Mouse (Mus musculus) forebrain, postnatal 0 days (tissue): ENCODE measurements at regions not wholly inside any gene's neighbourhood (a gene's known extent, or its start where the extent isn't known, plus 50 kb on each side); places are given as distances from the start of the nearest gene placed in this dataset.

Source experiments
- ATAC-seq: fragments of 200-750 bp; cut with Nextera tagmentation; 2 replicates; pipeline ENCODE4 v1.8.0; 2017; ENCODE audit warnings: mild to moderate bottlenecking, moderate library complexity
- DNase-seq: peaks from one replicate; pipeline ENCODE4 v3.0.0-alpha.2; 2015
- H3K27ac ChIP-seq: fragments of 300-500 bp; sonication (generic); 2 replicates; pipeline ENCODE4 v1.5.1; 2014; ENCODE audit warnings: low read depth, mild to moderate bottlenecking, antibody characterized with exemption, low read length, moderate library complexity, mixed read lengths
- H3K27me3 ChIP-seq: fragments of 300-500 bp; sonication (generic); 2 replicates; pipeline ENCODE4 v1.6.1; 2014; ENCODE audit warnings: mild to moderate bottlenecking, low read length, mixed read lengths; ENCODE audit not compliant: insufficient read depth
- H3K36me3 ChIP-seq: fragments of 300-500 bp; sonication (generic); 2 replicates; pipeline ENCODE4 v1.6.1; 2014; ENCODE audit warnings: mild to moderate bottlenecking, moderate library complexity; ENCODE audit not compliant: insufficient read depth
- H3K4me1 ChIP-seq: fragments of 300-500 bp; sonication (generic); 2 replicates; pipeline ENCODE4 v1.6.1; 2014; ENCODE audit warnings: antibody characterized with exemption; ENCODE audit not compliant: insufficient read depth
- H3K4me2 ChIP-seq: fragments of 300-500 bp; sonication (generic); 2 replicates; pipeline ENCODE4 v1.6.1; 2014; ENCODE audit warnings: low read depth, mild to moderate bottlenecking, moderate library complexity
- H3K4me3 ChIP-seq: fragments of 300-500 bp; sonication (generic); 2 replicates; pipeline ENCODE4 v1.5.1; 2014; ENCODE audit warnings: low read depth, low read length, mixed read lengths
- H3K9ac ChIP-seq: fragments of 300-500 bp; sonication (generic); 2 replicates; pipeline ENCODE4 v1.6.1; 2014; ENCODE audit warnings: mild to moderate bottlenecking
- H3K9me3 ChIP-seq: fragments of 300-500 bp; sonication (generic); 2 replicates; pipeline ENCODE4 v1.6.1; 2016; ENCODE audit warnings: low read length
- CTCF ChIP-seq: sonication (generic); IDR thresholded peaks from 2 replicates; pipeline ENCODE4 v1.5.1; 2016; ENCODE audit warnings: antibody characterized with exemption, control low read depth, low read depth
- WGBS: fragments of 180-500 bp; shearing (Covaris S2); extraction: QIAGEN DNeasy Blood & Tissue Kit; methylation state at CpG from one replicate; pipeline ENCODE4 v1.1.7; 2014; 5-methylcytosine and 5-hydroxymethylcytosine counted together

DNA sequence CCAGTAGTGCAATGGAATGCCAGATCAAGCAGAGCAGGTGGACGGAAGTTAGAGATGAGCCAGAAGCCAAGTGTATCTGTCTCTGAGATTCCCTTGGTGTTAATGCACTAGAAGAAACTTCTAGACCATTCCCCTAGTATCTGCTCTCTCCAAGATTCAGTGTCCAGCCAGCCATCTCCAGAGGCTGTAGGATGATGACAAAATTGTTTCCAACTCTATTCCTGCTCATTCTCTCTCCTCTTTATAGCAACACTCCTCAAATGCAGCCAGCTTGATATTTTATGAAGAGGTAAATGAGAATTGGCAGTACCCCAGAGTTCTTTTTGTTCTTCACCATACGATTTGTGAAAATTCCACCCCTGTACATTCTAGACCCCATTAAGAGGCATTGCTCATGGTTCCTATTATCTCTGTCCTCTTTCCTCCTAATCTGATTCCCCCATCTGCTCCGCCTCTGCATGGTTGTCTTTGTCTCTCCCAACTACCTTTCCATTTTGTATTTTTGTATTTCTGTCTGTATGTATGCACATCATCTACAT lies 385.3 kb downstream of the Cdk5rap2 start:
- Histone ChIP-seq H3K4me2 (no peak overlapping the region), H3K9me3 (no peaks in the 10 kb centered on the region), H3K36me3 (no peaks in the 10 kb centered on the region), H3K27ac (no peak overlapping the region), H3K27me3 (no peaks in the 10 kb centered on the region), H3K9ac (no peak overlapping the region), H3K4me3 (no peak overlapping the region), H3K4me1 (no peaks in the 10 kb centered on the region)
- DNase-seq = no peak
- WGBS = 93% methylated on average over 3 of the region's 3 CpGs
- TF ChIP-seq CTCF = no peak
- ATAC-seq = no peak

DNA sequence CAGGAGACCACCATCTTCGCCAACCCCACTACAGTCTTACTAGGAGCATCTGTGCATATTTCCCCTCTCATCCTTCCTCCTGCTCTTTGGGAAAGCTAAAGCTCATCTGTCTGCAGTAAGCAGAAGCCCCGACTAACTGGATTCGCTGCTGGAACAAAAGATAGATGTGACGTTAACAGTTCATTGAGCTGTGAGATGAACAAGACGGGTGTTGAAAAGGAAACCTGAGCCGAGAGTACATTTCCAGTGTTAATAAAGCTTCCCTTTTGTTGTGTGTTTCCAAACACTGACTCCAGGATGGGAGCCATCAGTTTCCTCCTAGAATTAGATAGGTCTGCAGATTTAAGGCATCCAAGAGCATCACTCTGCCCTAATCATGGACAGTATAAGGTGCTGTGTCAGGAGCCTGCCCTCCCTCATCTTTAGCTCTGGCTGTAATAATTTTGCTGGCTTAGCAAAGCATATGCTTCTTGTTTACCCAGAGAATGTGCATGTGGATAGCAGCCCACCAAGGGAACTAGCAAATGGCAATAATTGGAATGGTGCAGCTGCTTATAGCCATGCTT lies 389.3 kb downstream of the Cdk5rap2 start:
- no peaks in the 10 kb centered on the region for H3K4me1 ChIP-seq
- no peaks in the 10 kb centered on the region for H3K36me3 ChIP-seq
- H3K9ac ChIP-seq = no peak overlapping the region
- ATAC-seq = no peak
- H3K27ac ChIP-seq = no peak overlapping the region
- no peak overlapping the region for H3K4me3 ChIP-seq
- H3K27me3 ChIP-seq = no peaks in the 10 kb centered on the region
- H3K9me3 ChIP-seq = no peaks in the 10 kb centered on the region
- no peak for DNase-seq
- TF ChIP-seq CTCF = no peak
- 35% methylated on average over 6 of the region's 6 CpGs for WGBS
- H3K4me2 ChIP-seq = no peak overlapping the region

- no peak overlapping the region for H3K4me3 ChIP-seq
- no peak overlapping the region for H3K9ac ChIP-seq
- H3K4me2 ChIP-seq = no peak overlapping the region
- DNase-seq = peak; percentile 18
- no peaks in the 10 kb centered on the region for H3K4me1 ChIP-seq
- H3K27me3 ChIP-seq = no peaks in the 10 kb centered on the region
- no peak overlapping the region for H3K27ac ChIP-seq
- ATAC-seq = peak; percentile 66
- no peaks in the 10 kb centered on the region for H3K9me3 ChIP-seq
- no peak for TF ChIP-seq CTCF
- 43% methylated on average over 6 of the region's 6 CpGs for WGBS
- H3K36me3 ChIP-seq = no peaks in the 10 kb centered on the region
These were observed 398.0 kb downstream of the Cdk5rap2 start for GRCm38 (mm10) chr4:70012220-70012580.

GRCm38 (mm10) chr4:70011491-70012219 lies 398.6 kb downstream of the Cdk5rap2 start:
- Histone ChIP-seq H3K27me3 (no peaks in the 10 kb centered on the region), H3K9me3 (no peaks in the 10 kb centered on the region), H3K27ac (no peak overlapping the region), H3K36me3 (no peaks in the 10 kb centered on the region), H3K4me1 (no peaks in the 10 kb centered on the region), H3K4me3 (no peak overlapping the region), H3K9ac (no peak overlapping the region), H3K4me2 (no peak overlapping the region)
- TF ChIP-seq CTCF = no peak
- DNase-seq = no peak
- no peak for ATAC-seq
- WGBS = 84% methylated on average over 4 of the region's 4 CpGs

DNA sequence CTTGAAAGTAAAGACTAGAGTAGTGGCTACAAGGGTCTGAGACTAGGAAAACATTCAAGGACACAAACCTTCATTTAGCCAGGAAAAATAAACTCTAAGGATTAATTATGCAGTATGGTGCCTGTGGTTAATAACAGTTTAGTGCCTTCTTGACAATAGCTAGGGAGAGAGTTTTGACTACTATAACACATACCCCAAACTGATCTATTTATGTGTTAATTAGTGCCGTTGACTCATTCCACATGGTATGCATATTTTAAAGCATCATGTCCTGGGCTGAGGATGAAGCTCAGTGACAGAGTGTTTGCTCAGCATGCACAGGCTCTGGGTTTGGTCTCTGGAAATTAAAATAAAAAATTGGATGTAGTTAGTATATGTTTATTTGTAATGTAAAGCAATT lies 399.8 kb downstream of the Cdk5rap2 start:
- Histone ChIP-seq H3K27ac (no peak overlapping the region), H3K27me3 (no peaks in the 10 kb centered on the region), H3K36me3 (no peaks in the 10 kb centered on the region), H3K4me3 (no peak overlapping the region), H3K9me3 (no peaks in the 10 kb centered on the region), H3K4me2 (no peak overlapping the region), H3K9ac (no peak overlapping the region), H3K4me1 (no peaks in the 10 kb centered on the region)
- DNase-seq = no peak
- 15% methylated on average over 1 of the region's 1 CpGs for WGBS
- no peak; the same call in 1 of the 2 replicates for ATAC-seq
- TF ChIP-seq CTCF = no peak

- no peak overlapping the region for H3K9ac ChIP-seq
- ATAC-seq (no peak), DNase-seq (no peak)
- H3K27ac ChIP-seq = no peak overlapping the region
- no peaks in the 10 kb centered on the region for H3K9me3 ChIP-seq
- H3K4me3 ChIP-seq = no peak overlapping the region
- no peaks in the 10 kb centered on the region for H3K4me1 ChIP-seq
- no peaks in the 10 kb centered on the region for H3K36me3 ChIP-seq
- no peaks in the 10 kb centered on the region for H3K27me3 ChIP-seq
- H3K4me2 ChIP-seq = no peak overlapping the region
- TF ChIP-seq CTCF = no peak
These were observed 405.3 kb downstream of the Cdk5rap2 start for GRCm38 (mm10) chr4:70004966-70005365.

- H3K4me2 ChIP-seq = no peak overlapping the region
- H3K4me3 ChIP-seq = no peak overlapping the region
- H3K4me1 ChIP-seq = no peaks in the 10 kb centered on the region
- no peak overlapping the region for H3K9ac ChIP-seq
- no peaks in the 10 kb centered on the region for H3K9me3 ChIP-seq
- no peak overlapping the region for H3K27ac ChIP-seq
- TF ChIP-seq CTCF = no peak
- DNase-seq = no peak
- no peaks in the 10 kb centered on the region for H3K27me3 ChIP-seq
- no peaks in the 10 kb centered on the region for H3K36me3 ChIP-seq
- ATAC-seq = no peak
- 93% methylated on average over 3 of the region's 3 CpGs for WGBS
These were observed 417.0 kb downstream of the Cdk5rap2 start for GRCm38 (mm10) chr4:69993226-69993625.
